Mouse (Mus musculus): ENCODE measurements around the gene Ddx11. TPM values are rescaled to one million over a fixed set of nuclear protein-coding genes. Genes with fewer than 3 reads are reported as not detected.

The Ddx11 gene
- 25.0 and 30.2 TPM in 2 replicates for polyA plus RNA-seq (2016; fragmentation: Nextera tagmentation; extraction: Ambion mirVana)

- peak within 1 kb of the TSS; percentile 77 for H3K27ac ChIP-seq
- peak within 1 kb of the TSS; percentile 65 for H3K9ac ChIP-seq
- H3K27me3 ChIP-seq: no peaks in the 10 kb centered on the region
- peak; percentile 89 for ATAC-seq (ENCODE audit: low FRiP score)
- WGBS: 6% methylated on average over 45 of the region's 45 CpGs
- H3K36me3 ChIP-seq (replicated peaks): peaks cover 42% of the 10 kb centered on the region
- H3K4me3 ChIP-seq (replicated peaks): peak within 1 kb of the TSS; percentile 67
- peaks cover 14% of the 10 kb centered on the region for H3K4me1 ChIP-seq
- no peaks in the 10 kb centered on the region for H3K9me3 ChIP-seq
- peak within 1 kb of the TSS; percentile 70 for H3K4me2 ChIP-seq
Observed at GRCm38 (mm10) chr17:66123066-66123815, at the start of gene Ddx11. Gene Ddx11 (plus strand): TSS chr17:66123520.

DNA sequence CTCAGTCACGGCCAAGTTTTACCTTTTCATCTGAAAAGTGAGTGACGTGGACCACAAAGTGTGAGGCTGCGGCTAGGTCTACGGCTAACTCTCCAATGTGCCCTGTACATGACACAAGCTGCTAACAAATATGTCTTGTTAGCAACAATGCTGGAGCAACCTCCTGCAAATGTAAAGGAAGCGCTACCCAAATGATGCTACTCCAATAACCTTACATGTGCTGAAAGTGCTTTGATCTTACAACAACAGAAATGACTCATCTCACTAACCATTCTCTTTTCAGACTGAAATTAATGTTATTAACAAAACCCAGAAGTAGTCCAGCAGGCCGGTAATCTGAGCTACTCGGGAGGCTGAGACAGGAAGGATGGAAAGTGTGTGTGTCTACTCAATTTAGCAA, 49.3 kb upstream of the Ddx11 start:
- Histone ChIP-seq H3K4me2 (no peak overlapping the region), H3K9me3 (no peaks in the 10 kb centered on the region), H3K9ac (no peak overlapping the region), H3K4me3 (replicated peaks) (no peak overlapping the region), H3K4me1 (peaks cover 15% of the 10 kb centered on the region), H3K27me3 (no peaks in the 10 kb centered on the region; the same call in 1 of the 2 replicates), H3K27ac (no peak overlapping the region), H3K36me3 (replicated peaks) (no peaks in the 10 kb centered on the region)
- 87% methylated on average over 7 of the region's 7 CpGs for WGBS
- ATAC-seq (ENCODE audit: low FRiP score): no peak

DNA sequence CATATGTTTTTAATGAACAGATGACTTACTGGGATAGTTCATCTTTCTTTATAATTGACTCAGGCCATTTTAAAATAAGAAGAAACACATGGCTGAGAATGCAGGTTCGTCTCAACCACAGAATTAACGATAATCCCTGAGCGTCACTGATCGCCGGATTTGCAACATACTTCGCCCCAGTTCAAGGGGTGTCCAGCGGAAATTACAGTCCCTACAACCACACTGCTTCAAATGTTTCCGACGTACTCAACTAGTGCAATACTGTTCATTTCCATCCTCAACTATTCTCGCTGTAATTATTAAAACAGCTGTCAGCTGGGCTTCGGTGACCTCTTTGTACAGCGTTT, 47.5 kb upstream of the Ddx11 start:
- no peaks in the 10 kb centered on the region; the same call in 1 of the 2 replicates for H3K27me3 ChIP-seq
- peak overlapping the region; percentile 83 for H3K9ac ChIP-seq
- WGBS: 4% methylated on average over 12 of the region's 12 CpGs
- H3K4me1 ChIP-seq: peaks cover 15% of the 10 kb centered on the region
- H3K27ac ChIP-seq: peak overlapping the region; percentile 94; the same call in 1 of the 2 replicates
- peaks cover 13% of the 10 kb centered on the region for H3K36me3 ChIP-seq (replicated peaks)
- H3K4me3 ChIP-seq (replicated peaks): peak overlapping the region; percentile 98
- H3K4me2 ChIP-seq: peak overlapping the region; percentile 87
- no peaks in the 10 kb centered on the region for H3K9me3 ChIP-seq
- no peak for ATAC-seq (ENCODE audit: low FRiP score)

GRCm38 (mm10) chr17:66076174-66076927, 47.0 kb upstream of the Ddx11 start:
- Histone ChIP-seq H3K9me3 (no peaks in the 10 kb centered on the region), H3K36me3 (replicated peaks) (peaks cover 18% of the 10 kb centered on the region), H3K27me3 (no peaks in the 10 kb centered on the region; the same call in 1 of the 2 replicates), H3K4me1 (peaks cover 15% of the 10 kb centered on the region), H3K27ac (peak overlapping the region; percentile 94), H3K4me3 (replicated peaks) (peak overlapping the region; percentile 98), H3K9ac (peak overlapping the region; percentile 83), H3K4me2 (peak overlapping the region; percentile 87)
- peak; percentile 89 for ATAC-seq (ENCODE audit: low FRiP score)
- under 1% methylated on average over 93 of the region's 95 CpGs for WGBS

GRCm38 (mm10) chr17:66076934-66077333, 46.4 kb upstream of the Ddx11 start, which contains the start of gene Ankrd12:
Gene Ankrd12 (minus strand): TSS chr17:66077089.
- Histone ChIP-seq H3K4me2 (peak within 1 kb of the TSS; percentile 87), H3K36me3 (replicated peaks) (peaks cover 18% of the 10 kb centered on the region), H3K9me3 (no peaks in the 10 kb centered on the region), H3K4me1 (peaks cover 15% of the 10 kb centered on the region), H3K27me3 (no peaks in the 10 kb centered on the region; the same call in 1 of the 2 replicates), H3K27ac (peak within 1 kb of the TSS; percentile 94), H3K9ac (peak within 1 kb of the TSS; percentile 83), H3K4me3 (replicated peaks) (peak within 1 kb of the TSS; percentile 98)
- WGBS: 3% methylated on average over 52 of the region's 53 CpGs
- ATAC-seq (ENCODE audit: low FRiP score): peak; percentile 99

GRCm38 (mm10) chr17:66077437-66077850, 45.9 kb upstream of the Ddx11 start:
- H3K9me3 ChIP-seq: no peaks in the 10 kb centered on the region
- peaks cover 18% of the 10 kb centered on the region for H3K36me3 ChIP-seq (replicated peaks)
- H3K4me1 ChIP-seq: peaks cover 15% of the 10 kb centered on the region
- no peaks in the 10 kb centered on the region; the same call in 1 of the 2 replicates for H3K27me3 ChIP-seq
- 1% methylated on average over 23 of the region's 23 CpGs for WGBS
- peak overlapping the region; percentile 98 for H3K4me3 ChIP-seq (replicated peaks)
- ATAC-seq (ENCODE audit: low FRiP score): peak; percentile 73
- H3K27ac ChIP-seq: peak overlapping the region; percentile 94
- H3K9ac ChIP-seq: peak overlapping the region; percentile 83
- peak overlapping the region; percentile 87 for H3K4me2 ChIP-seq

DNA sequence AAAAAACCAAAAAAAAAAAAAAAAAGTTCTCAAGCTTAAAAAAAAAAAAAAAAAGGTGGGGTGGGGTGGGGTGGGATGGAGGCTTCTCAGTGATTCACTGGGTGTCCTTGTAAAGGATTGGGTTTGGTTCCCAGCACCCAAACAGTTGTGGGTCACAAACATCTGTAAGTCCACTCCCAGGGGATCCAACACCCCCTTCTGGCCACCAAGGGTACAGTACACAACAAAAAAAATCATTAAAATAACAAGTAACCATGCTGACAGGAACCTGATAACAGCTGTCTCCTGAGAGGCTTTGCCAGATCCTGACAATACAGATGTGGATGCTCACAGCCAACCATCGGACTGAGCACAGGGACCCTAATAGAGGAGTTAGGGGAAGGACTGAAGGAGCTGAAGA, 38.8 kb upstream of the Ddx11 start:
- Histone ChIP-seq H3K36me3 (replicated peaks) (peaks cover 48% of the 10 kb centered on the region), H3K4me1 (no peaks in the 10 kb centered on the region), H3K27ac (no peak overlapping the region), H3K4me3 (replicated peaks) (no peak overlapping the region), H3K27me3 (no peaks in the 10 kb centered on the region), H3K9ac (no peak overlapping the region), H3K9me3 (no peaks in the 10 kb centered on the region), H3K4me2 (no peak overlapping the region)
- 87% methylated on average over 1 of the region's 1 CpGs for WGBS
- ATAC-seq (ENCODE audit: low FRiP score): no peak

GRCm38 (mm10) chr17:66085038-66085437, 38.3 kb upstream of the Ddx11 start:
- Histone ChIP-seq H3K9me3 (no peaks in the 10 kb centered on the region), H3K27ac (no peak overlapping the region), H3K4me2 (no peak overlapping the region), H3K4me3 (replicated peaks) (no peak overlapping the region), H3K36me3 (replicated peaks) (peaks cover 45% of the 10 kb centered on the region), H3K27me3 (no peaks in the 10 kb centered on the region), H3K9ac (no peak overlapping the region), H3K4me1 (no peaks in the 10 kb centered on the region)
- ATAC-seq (ENCODE audit: low FRiP score): no peak
- 91% methylated on average over 1 of the region's 1 CpGs for WGBS

GRCm38 (mm10) chr17:66090251-66090650, 33.1 kb upstream of the Ddx11 start:
- Histone ChIP-seq H3K9ac (no peak overlapping the region), H3K4me1 (no peaks in the 10 kb centered on the region), H3K9me3 (no peaks in the 10 kb centered on the region), H3K27me3 (no peaks in the 10 kb centered on the region), H3K36me3 (replicated peaks) (peaks cover 36% of the 10 kb centered on the region), H3K4me3 (replicated peaks) (no peak overlapping the region), H3K4me2 (no peak overlapping the region), H3K27ac (no peak overlapping the region)
- ATAC-seq (ENCODE audit: low FRiP score): no peak

DNA sequence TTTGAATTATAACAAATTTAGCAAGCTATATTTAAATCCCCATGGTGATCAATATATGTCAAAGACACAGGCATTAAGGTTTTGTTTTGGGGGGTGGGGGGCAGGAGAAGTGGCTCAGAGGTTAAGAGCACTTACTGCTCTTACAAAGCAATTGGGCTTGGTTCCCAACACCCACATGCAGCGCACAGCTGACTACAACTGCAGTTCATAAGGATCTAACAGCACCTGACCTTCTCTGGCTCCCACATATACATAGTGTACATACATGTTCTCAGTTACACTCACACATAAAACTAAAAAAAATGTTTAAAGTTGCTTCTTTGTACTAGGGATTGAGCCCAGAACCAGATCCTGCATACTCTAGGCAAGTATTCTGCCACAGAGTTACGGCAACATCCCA, 31.9 kb upstream of the Ddx11 start:
- no peak for ATAC-seq (ENCODE audit: low FRiP score)
- Histone ChIP-seq H3K27me3 (no peaks in the 10 kb centered on the region), H3K4me2 (no peak overlapping the region), H3K9me3 (no peaks in the 10 kb centered on the region), H3K9ac (no peak overlapping the region), H3K36me3 (replicated peaks) (peaks cover 25% of the 10 kb centered on the region), H3K27ac (no peak overlapping the region), H3K4me1 (no peaks in the 10 kb centered on the region), H3K4me3 (replicated peaks) (no peak overlapping the region)
- 90% methylated on average over 2 of the region's 2 CpGs for WGBS

DNA sequence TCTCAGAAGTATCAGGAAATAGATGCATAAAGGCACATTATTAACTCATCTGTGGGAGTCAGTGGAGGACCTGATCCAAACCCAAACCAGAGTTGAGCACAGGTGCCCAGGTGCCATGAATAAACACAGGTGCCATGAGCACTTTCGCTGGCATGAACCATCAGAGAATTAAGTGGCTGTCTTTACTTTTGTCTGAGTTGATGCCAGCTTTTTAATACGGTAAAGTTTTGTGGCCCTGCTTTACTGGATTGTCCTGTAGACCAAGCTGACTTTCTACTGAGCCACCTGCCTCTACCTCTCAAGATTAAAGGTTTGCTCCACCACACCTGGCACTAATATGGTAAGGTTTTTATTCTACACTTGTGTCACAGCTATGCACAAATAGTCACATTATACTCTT, 31.3 kb upstream of the Ddx11 start:
- no peak overlapping the region for H3K4me2 ChIP-seq
- no peak overlapping the region for H3K4me3 ChIP-seq (replicated peaks)
- no peak overlapping the region for H3K9ac ChIP-seq
- no peak overlapping the region for H3K27ac ChIP-seq
- no peaks in the 10 kb centered on the region for H3K9me3 ChIP-seq
- H3K4me1 ChIP-seq: no peaks in the 10 kb centered on the region
- WGBS: 97% methylated on average over 2 of the region's 2 CpGs
- ATAC-seq (ENCODE audit: low FRiP score): no peak
- no peaks in the 10 kb centered on the region for H3K27me3 ChIP-seq
- H3K36me3 ChIP-seq (replicated peaks): peaks cover 19% of the 10 kb centered on the region

GRCm38 (mm10) chr17:66092664-66093063, 30.7 kb upstream of the Ddx11 start:
- H3K4me3 ChIP-seq (replicated peaks): no peak overlapping the region

More at GRCm38 (mm10) chr17:66092664-66093063, 30.7 kb upstream of the Ddx11 start:
- Histone ChIP-seq H3K9me3 (no peaks in the 10 kb centered on the region), H3K4me1 (no peaks in the 10 kb centered on the region), H3K27me3 (no peaks in the 10 kb centered on the region), H3K36me3 (replicated peaks) (peaks cover 14% of the 10 kb centered on the region), H3K27ac (no peak overlapping the region), H3K9ac (no peak overlapping the region), H3K4me2 (no peak overlapping the region)
- ATAC-seq (ENCODE audit: low FRiP score): no peak
- WGBS: 87% methylated on average over 3 of the region's 3 CpGs

Data from forebrain, embryonic 12.5 days (tissue).